Mouse (Mus musculus) embryonic fibroblast, embryonic 13.5 days (primary cell): ENCODE results near the gene Trex1.

Experiments used
- CTCF ChIP-seq: IDR thresholded peaks from 2 replicates; pipeline ENCODE4 v1.5.1; 2011; ENCODE audit warnings: mild to moderate bottlenecking, control low read depth, low read length, moderate library complexity, borderline replicate concordance; ENCODE audit not compliant: insufficient read depth
- POLR2A ChIP-seq: IDR thresholded peaks from 2 replicates; pipeline ENCODE4 v1.6.1; 2011; ENCODE audit warnings: low read depth, mild to moderate bottlenecking, control low read depth, low read length, moderate library complexity

- TF ChIP-seq CTCF (no peak), POLR2A (no peak)
Measured at GRCm38 (mm10) chr9:109103250-109103649, 43.7 kb upstream of the Trex1 start.
